Mouse (Mus musculus) ZHBTc4 (cell line): ENCODE data around the gene Sypl.

Source experiments
- DNase-seq: peaks from one replicate; pipeline ENCODE4 v3.0.0-alpha.2; 2011; ENCODE audit warnings: low read depth, low spot score

The Sypl gene

DNA sequence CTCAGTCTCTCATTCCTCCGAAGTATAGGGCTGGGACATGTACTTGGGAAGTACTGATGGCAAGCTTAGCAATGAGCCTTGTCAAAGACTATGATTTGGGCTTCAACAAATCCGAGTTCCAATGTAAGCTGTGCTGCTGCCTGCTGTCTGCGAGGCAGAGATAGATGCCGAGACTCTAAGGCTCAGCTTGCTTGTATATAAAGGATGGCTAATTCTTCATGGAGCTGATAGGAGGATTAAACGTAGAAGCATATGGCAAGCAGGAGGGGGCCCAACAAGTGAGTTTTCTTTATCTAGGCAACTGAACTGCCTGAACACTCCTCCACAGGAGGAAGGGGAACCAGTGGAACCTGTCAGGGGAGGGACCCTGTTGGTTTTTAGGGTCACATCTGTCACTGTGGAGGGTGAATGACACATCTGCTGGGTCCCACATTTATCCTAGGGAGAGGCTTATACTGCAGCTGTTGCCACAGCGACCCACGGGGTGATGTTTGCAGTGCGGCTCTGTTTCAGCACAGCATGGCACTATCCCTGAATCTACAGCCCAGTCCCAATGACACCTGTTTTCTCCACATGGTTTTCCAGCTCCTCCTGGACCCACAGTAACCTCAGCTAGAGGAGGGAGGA is 49.8 kb downstream of the Sypl start:
- DNase-seq, result no peak

DNA sequence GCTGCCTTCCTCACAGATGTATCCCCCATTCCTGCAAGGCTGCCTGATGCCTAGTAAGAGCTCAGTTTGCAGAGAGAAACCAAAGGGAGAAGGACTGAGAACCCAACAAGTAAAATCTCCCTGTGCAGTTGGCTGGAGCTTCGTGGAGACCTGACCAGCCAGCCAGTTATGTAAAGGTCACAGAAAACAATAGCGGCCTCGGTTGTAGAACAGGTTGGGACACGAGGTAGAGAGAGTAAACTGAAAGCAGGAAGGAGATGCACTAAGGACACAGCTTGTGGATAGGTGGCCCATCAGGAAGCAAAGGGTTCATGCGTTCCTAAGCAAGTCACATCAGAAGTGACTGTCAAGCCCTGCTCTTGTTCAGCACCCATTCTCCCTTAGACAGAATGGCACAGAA is 52.2 kb downstream of the Sypl start:
- no peak for DNase-seq

- DNase-seq, result no peak
Observed at GRCm38 (mm10) chr12:33007176-33007575, 53.5 kb downstream of the Sypl start.

- DNase-seq, result peak; percentile 33
Observed at GRCm38 (mm10) chr12:33008305-33009110, 54.8 kb downstream of the Sypl start.

GRCm38 (mm10) chr12:33009206-33009966 is 55.7 kb downstream of the Sypl start:
- no peak for DNase-seq

DNA sequence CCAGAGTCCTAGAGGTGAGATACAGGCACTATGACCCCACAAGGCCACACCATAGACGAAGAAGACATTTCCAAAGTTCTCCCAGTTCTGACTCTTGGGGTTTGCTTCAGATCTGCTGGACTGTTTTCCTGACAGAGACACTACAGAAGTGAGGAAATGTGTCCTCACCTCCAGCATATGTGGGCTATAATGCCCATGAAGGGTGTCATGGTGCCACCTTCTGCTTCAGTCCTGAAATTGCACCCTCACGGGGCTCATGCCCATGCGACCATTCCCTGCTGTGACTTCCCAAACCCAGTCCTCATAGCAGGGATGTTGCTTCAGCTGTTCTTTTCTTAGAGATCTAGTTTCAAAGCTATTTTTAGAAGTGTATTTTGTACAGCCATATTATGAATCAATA is 56.3 kb downstream of the Sypl start:
- DNase-seq, result peak; percentile 64

GRCm38 (mm10) chr12:33014050-33014796 is 60.5 kb downstream of the Sypl start:
- DNase-seq, result no peak

DNA sequence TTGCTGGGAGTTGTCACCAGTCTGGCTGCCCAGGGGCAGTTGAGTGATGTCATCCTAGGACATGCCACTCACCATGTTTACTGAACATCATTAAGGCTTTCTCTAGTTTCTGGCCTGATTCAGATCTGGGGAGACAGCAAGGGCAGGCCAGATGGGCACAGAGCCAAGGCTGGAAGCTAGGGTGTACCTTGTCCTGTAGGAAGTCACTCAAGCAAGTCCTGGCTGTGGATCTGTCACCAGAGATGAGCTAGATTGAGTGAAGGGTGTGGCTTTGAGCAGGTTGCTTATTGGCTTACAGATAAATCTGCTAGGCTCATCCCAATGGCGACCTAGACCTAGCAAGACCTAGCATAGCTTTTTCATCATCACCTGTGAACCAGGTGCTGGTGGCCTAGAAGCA is 61.4 kb downstream of the Sypl start:
- DNase-seq, result no peak

DNA sequence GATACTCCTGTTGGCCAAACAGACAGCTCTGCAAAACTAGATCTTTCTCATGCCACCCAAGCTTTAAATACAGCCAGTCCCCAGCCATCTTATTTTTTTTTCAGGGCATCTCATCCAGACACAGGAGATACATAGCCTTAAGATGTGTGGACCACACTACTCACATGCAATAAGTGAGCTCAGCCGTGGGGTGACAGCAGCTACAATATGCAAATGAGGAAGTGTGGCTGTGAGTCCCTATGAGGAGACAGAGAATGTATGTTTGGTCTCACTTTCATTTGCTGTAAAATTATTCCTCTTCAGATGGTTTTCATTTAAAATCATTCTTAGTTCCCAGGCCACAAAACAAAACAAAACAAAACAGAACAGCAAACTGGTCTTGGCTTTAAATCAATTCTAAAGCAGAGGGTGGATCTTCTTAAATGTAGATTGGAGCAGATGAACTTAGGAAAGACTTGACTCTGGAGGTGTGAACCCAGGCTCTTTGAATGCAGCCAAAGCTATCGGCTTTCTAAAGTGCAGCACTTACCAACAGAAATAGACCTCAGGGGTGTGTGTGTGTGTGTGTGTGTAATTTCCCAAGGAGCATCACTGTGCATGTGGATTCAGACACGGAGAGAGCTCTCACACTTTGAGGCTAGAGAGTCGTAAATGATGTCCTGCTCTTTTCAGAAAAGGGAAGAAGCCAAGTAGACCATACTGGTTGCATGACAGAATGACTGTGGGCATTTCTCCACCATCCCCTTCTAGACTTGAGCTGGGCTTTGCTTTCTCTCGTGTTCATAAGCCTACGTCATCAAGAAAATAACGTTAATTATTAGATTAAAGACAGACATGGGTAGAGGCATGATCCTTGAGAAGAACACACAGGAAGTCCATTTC is 63.4 kb downstream of the Sypl start:
- DNase-seq, result no peak

DNA sequence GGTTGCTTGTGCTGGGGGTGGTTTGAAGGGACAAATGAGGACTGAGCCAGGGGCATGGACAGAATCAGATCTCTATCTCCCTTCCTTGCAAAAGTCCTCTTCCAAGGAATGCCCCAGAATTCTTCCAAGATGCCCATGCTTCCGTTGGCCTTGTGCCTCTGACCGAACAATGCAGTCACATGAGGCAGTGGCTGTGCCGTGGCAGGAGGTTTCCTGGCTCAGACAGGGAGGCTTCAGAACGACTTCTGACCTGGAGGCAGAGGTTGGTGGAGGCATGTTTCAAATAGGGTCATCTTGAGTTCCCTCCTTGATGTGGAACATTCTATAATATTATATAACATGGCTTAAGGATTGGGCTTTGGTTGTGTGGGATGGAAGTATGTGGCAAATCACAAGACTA is 64.9 kb downstream of the Sypl start:
- no peak for DNase-seq

DNA sequence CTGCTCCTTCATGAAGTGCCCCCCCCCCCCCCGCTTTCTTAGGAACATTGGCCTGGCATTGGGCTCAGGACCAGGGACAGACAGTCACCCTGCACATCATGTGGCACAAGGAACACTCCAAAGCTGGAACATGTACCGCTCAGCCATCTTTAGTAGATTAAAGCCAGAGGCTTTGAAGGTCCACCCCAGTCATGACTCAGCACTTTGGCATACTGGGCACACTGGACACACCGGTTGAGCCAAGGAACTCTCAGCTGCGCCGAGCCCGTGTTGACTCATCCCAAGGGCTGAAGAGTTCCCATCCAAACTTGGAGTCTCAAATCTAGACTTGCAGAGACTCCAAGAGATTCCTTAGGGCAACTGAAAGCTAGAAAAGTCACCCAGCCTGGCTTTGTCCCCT is 66.3 kb downstream of the Sypl start:
- DNase-seq, result no peak

GRCm38 (mm10) chr12:33021140-33021539 is 67.4 kb downstream of the Sypl start:
- DNase-seq, result no peak

DNA sequence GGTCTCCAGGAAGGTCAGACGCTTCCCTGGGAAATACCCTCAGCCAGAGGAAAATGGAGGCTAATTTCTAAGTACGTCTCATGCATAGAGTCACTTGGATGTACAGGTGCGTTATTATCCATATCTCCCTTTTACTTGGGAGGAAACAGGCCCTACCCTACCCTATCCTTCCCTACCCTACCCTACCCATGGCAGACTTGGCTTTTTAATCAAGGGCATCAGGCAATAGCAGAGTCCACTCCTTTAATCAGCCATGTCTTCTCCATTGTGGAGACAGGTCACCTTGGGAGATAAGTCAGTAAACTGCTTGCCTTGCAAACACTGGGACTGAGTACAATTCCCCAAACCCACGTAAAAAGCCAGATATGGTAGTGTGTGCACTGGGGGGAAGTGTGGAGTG is 68.1 kb downstream of the Sypl start:
- DNase-seq, result no peak

GRCm38 (mm10) chr12:33024524-33024923 is 70.8 kb downstream of the Sypl start:
- no peak for DNase-seq

DNA sequence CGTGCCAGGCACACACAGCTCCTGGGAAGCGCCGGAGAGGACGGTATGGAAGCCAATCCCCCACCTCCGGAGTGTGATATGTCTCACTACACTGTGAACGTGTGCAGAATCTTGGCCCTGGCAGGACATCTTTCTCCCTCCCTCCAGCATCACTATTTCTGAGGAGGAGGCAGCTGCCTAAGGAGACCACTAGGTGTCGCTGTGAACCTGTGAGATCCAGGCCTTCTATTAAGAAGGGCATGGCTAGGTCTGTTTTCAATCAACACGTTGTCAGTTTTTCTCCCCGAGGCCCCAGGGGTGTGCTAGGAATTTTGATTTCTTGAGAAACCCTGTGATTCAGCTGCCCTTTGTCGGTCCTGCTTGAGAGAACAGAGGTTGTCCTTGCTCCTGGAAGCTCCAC is 73.4 kb downstream of the Sypl start:
- DNase-seq, result peak; percentile 86

GRCm38 (mm10) chr12:33028109-33028691 is 74.5 kb downstream of the Sypl start:
- DNase-seq, result peak; percentile 79

DNA sequence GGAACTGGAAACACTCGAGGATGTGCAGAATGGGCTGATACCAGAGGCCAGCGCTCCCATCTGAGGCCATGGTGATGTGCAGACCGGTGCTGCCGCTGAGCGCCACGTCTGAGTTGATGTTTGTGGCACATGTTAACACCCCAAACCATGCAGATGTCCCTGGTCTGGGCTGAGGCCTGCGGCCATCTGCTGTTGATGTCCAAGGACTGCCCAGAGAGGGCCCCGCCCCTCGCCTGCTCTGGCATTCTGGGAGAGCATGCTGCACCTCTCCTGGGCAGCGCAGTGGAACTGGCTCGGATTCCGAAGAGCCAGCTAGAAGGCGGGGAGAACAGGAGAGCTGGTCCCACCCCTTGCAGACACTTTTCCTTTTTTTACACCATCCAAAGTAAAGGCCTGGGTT is 75.0 kb downstream of the Sypl start:
- DNase-seq, result no peak
